Mouse (Mus musculus): ENCODE measurements around the gene Slc22a20. TPM values are rescaled to one million over a fixed set of nuclear protein-coding genes. Genes with fewer than 3 reads are reported as not detected.

Slc22a20 gene
- polyA plus RNA-seq, 1 experiment from 2014 or later = not detected

- Histone ChIP-seq H3K36me3 (replicated peaks) (peaks cover 99% of the 10 kb centered on the region), H3K9me3 (no peaks in the 10 kb centered on the region), H3K27me3 (replicated peaks; ENCODE audit: low read depth, poor library complexity, severe bottlenecking) (no peaks in the 10 kb centered on the region), H3K4me3 (no peak overlapping the region), H3K4me1 (peaks cover 1% of the 10 kb centered on the region), H3K27ac (replicated peaks) (no peak overlapping the region)
- 94% methylated on average over 15 of the region's 15 CpGs for WGBS
- no peak for DNase-seq (ENCODE audit: low spot score)
Observed at GRCm38 (mm10) chr19:5943404-5943803, 42.5 kb downstream of the Slc22a20 start.

GRCm38 (mm10) chr19:5942581-5942980 lies 43.4 kb downstream of the Slc22a20 start:
- Histone ChIP-seq H3K36me3 (replicated peaks) (peaks cover 91% of the 10 kb centered on the region), H3K4me1 (peaks cover 9% of the 10 kb centered on the region), H3K27me3 (replicated peaks; ENCODE audit: low read depth, poor library complexity, severe bottlenecking) (no peaks in the 10 kb centered on the region), H3K27ac (replicated peaks) (no peak overlapping the region), H3K9me3 (no peaks in the 10 kb centered on the region), H3K4me3 (no peak overlapping the region)
- 92% methylated on average over 7 of the region's 7 CpGs for WGBS
- DNase-seq (ENCODE audit: low spot score) = no peak

- Histone ChIP-seq H3K4me1 (peaks cover 19% of the 10 kb centered on the region), H3K27me3 (replicated peaks; ENCODE audit: low read depth, poor library complexity, severe bottlenecking) (no peaks in the 10 kb centered on the region), H3K9me3 (no peaks in the 10 kb centered on the region), H3K27ac (replicated peaks) (no peak overlapping the region), H3K4me3 (no peak overlapping the region), H3K36me3 (replicated peaks) (peaks cover 76% of the 10 kb centered on the region)
- no peak for DNase-seq (ENCODE audit: low spot score)
- 92% methylated on average over 10 of the region's 10 CpGs for WGBS
Observed at GRCm38 (mm10) chr19:5940656-5941055, 45.3 kb downstream of the Slc22a20 start.

- Histone ChIP-seq H3K36me3 (replicated peaks) (peaks cover 71% of the 10 kb centered on the region), H3K27ac (replicated peaks) (no peak overlapping the region), H3K4me3 (no peak overlapping the region), H3K4me1 (peaks cover 24% of the 10 kb centered on the region), H3K9me3 (no peaks in the 10 kb centered on the region), H3K27me3 (replicated peaks; ENCODE audit: low read depth, poor library complexity, severe bottlenecking) (no peaks in the 10 kb centered on the region)
- DNase-seq (ENCODE audit: low spot score) = no peak
- 76% methylated on average over 4 of the region's 4 CpGs for WGBS
Observed at GRCm38 (mm10) chr19:5940173-5940572, 45.8 kb downstream of the Slc22a20 start.

- Histone ChIP-seq H3K36me3 (replicated peaks) (peaks cover 67% of the 10 kb centered on the region), H3K9me3 (no peaks in the 10 kb centered on the region), H3K4me1 (peaks cover 29% of the 10 kb centered on the region), H3K27me3 (replicated peaks; ENCODE audit: low read depth, poor library complexity, severe bottlenecking) (no peaks in the 10 kb centered on the region), H3K4me3 (no peak overlapping the region), H3K27ac (replicated peaks) (no peak overlapping the region)
- no peak for DNase-seq (ENCODE audit: low spot score)
- 90% methylated on average over 5 of the region's 5 CpGs for WGBS
Observed at GRCm38 (mm10) chr19:5939715-5940114, 46.2 kb downstream of the Slc22a20 start.

- WGBS = 91% methylated on average over 6 of the region's 6 CpGs
- DNase-seq (ENCODE audit: low spot score) = no peak
- peaks cover 55% of the 10 kb centered on the region for H3K36me3 ChIP-seq (replicated peaks)
- no peak overlapping the region for H3K27ac ChIP-seq (replicated peaks)
- peaks cover 29% of the 10 kb centered on the region for H3K4me1 ChIP-seq
- no peaks in the 10 kb centered on the region for H3K9me3 ChIP-seq
- H3K4me3 ChIP-seq = no peak overlapping the region
- H3K27me3 ChIP-seq (replicated peaks; ENCODE audit: low read depth, poor library complexity, severe bottlenecking) = no peaks in the 10 kb centered on the region
Observed at GRCm38 (mm10) chr19:5938516-5938915, 47.4 kb downstream of the Slc22a20 start.

- WGBS = 47% methylated on average over 14 of the region's 14 CpGs
- Histone ChIP-seq H3K27me3 (replicated peaks; ENCODE audit: low read depth, poor library complexity, severe bottlenecking) (no peaks in the 10 kb centered on the region), H3K4me1 (peaks cover 29% of the 10 kb centered on the region), H3K27ac (replicated peaks) (no peak overlapping the region), H3K4me3 (0 out of 2 replicates have a peak overlapping the region, but pooled peaks have one; percentile 5), H3K9me3 (no peaks in the 10 kb centered on the region), H3K36me3 (replicated peaks) (peaks cover 49% of the 10 kb centered on the region)
- no peak for DNase-seq (ENCODE audit: low spot score)
Observed at GRCm38 (mm10) chr19:5937836-5938406, 48.0 kb downstream of the Slc22a20 start.

GRCm38 (mm10) chr19:5937095-5937835 lies 48.7 kb downstream of the Slc22a20 start:
- Histone ChIP-seq H3K27me3 (replicated peaks; ENCODE audit: low read depth, poor library complexity, severe bottlenecking) (no peaks in the 10 kb centered on the region), H3K4me1 (peaks cover 29% of the 10 kb centered on the region), H3K4me3 (no peak overlapping the region), H3K9me3 (no peaks in the 10 kb centered on the region), H3K27ac (replicated peaks) (no peak overlapping the region; the same call in 1 of the 2 replicates), H3K36me3 (replicated peaks) (peaks cover 42% of the 10 kb centered on the region)
- DNase-seq (ENCODE audit: low spot score) = no peak
- 76% methylated on average over 21 of the region's 21 CpGs for WGBS

- H3K27ac ChIP-seq (replicated peaks) = no peak overlapping the region
- DNase-seq (ENCODE audit: low spot score) = no peak
- H3K27me3 ChIP-seq (replicated peaks; ENCODE audit: low read depth, poor library complexity, severe bottlenecking) = no peaks in the 10 kb centered on the region
- H3K36me3 ChIP-seq (replicated peaks) = peaks cover 26% of the 10 kb centered on the region
- H3K4me1 ChIP-seq = peaks cover 29% of the 10 kb centered on the region
- H3K4me3 ChIP-seq = no peak overlapping the region
- H3K9me3 ChIP-seq = no peaks in the 10 kb centered on the region
- 83% methylated on average over 5 of the region's 5 CpGs for WGBS
Observed at GRCm38 (mm10) chr19:5935691-5936090, 50.3 kb downstream of the Slc22a20 start.

- H3K27ac ChIP-seq (replicated peaks) = peak overlapping the region; percentile 24; the same call in 1 of the 2 replicates
- no peaks in the 10 kb centered on the region for H3K27me3 ChIP-seq (replicated peaks; ENCODE audit: low read depth, poor library complexity, severe bottlenecking)
- no peak overlapping the region for H3K4me3 ChIP-seq
- peaks cover 22% of the 10 kb centered on the region for H3K36me3 ChIP-seq (replicated peaks)
- no peaks in the 10 kb centered on the region for H3K9me3 ChIP-seq
- H3K4me1 ChIP-seq = peaks cover 29% of the 10 kb centered on the region
- DNase-seq (ENCODE audit: low spot score) = no peak
- WGBS = 54% methylated on average over 3 of the region's 3 CpGs
Observed at GRCm38 (mm10) chr19:5935266-5935665, 50.7 kb downstream of the Slc22a20 start.

GRCm38 (mm10) chr19:5929634-5930596 lies 56.0 kb downstream of the Slc22a20 start:
- Histone ChIP-seq H3K27ac (replicated peaks) (no peak overlapping the region), H3K4me1 (peaks cover 33% of the 10 kb centered on the region), H3K27me3 (replicated peaks; ENCODE audit: low read depth, poor library complexity, severe bottlenecking) (peaks cover 16% of the 10 kb centered on the region), H3K9me3 (no peaks in the 10 kb centered on the region), H3K4me3 (no peak overlapping the region), H3K36me3 (replicated peaks) (no peaks in the 10 kb centered on the region)
- 76% methylated on average over 14 of the region's 14 CpGs for WGBS
- no peak for DNase-seq (ENCODE audit: low spot score)

GRCm38 (mm10) chr19:5928546-5928945 lies 57.4 kb downstream of the Slc22a20 start:
- DNase-seq (ENCODE audit: low spot score) = no peak
- Histone ChIP-seq H3K27me3 (replicated peaks; ENCODE audit: low read depth, poor library complexity, severe bottlenecking) (peaks cover 16% of the 10 kb centered on the region), H3K36me3 (replicated peaks) (no peaks in the 10 kb centered on the region), H3K27ac (replicated peaks) (peak overlapping the region; percentile 54; the same call in 1 of the 2 replicates), H3K9me3 (no peaks in the 10 kb centered on the region), H3K4me1 (peaks cover 43% of the 10 kb centered on the region), H3K4me3 (peak overlapping the region; percentile 28; the same call in 1 of the 2 replicates)
- 56% methylated on average over 3 of the region's 3 CpGs for WGBS
